Comparison of ENCODE assay signal across 31 mouse cellular contexts in genomic region chr13:46959139-46959538, GRCm38 (mm10). TPM values are rescaled to one million over a fixed set of nuclear protein-coding genes. Genes with fewer than 3 reads are reported as not detected.
DNase-seq lines count a peak whose midpoint lies in the region; ATAC-seq lines count a peak whose summit lies in the region.
"Had no signal": no experiment of that assay in that cellular context is flagged by ENCODE, and none has a peak within 500 bp of the region (broad histone marks: within the 10 kb centered on the region; RNA-seq: fewer than 3 reads in every experiment).

No protein-coding gene starts in this region.

- no peak for ATAC-seq in forebrain, embryonic 13.5 days
- ATAC-seq: CD4-positive, CD25-positive, alpha-beta regulatory T cell, adult 4 months; forebrain, embryonic 15.5 days; hindbrain, postnatal 0 days; intestine, embryonic 15.5 days; lung, postnatal 0 days; midbrain, embryonic 13.5 days had no signal

- no peaks in the 10 kb centered on the region for H3K9me3 ChIP-seq in forebrain, embryonic 13.5 days (replicated peaks)
- H3K9me3 ChIP-seq: embryonic facial prominence, embryonic 12.5 days; forebrain, embryonic 15.5 days; heart, embryonic 15.5 days; hindbrain, embryonic 12.5 days; intestine, embryonic 15.5 days; limb, embryonic 10.5 days; limb, embryonic 15.5 days; midbrain, embryonic 13.5 days had no signal

- no peak overlapping the region for H3K4me2 ChIP-seq in forebrain, embryonic 13.5 days
- H3K4me2 ChIP-seq: embryonic facial prominence, embryonic 12.5 days; forebrain, embryonic 15.5 days; heart, embryonic 15.5 days; hindbrain, embryonic 12.5 days; intestine, embryonic 15.5 days; limb, embryonic 15.5 days; liver, embryonic 13.5 days; midbrain, embryonic 13.5 days had no signal

- WGBS in forebrain, embryonic 13.5 days, result 93% methylated on average over 5 of the region's 5 CpGs

- no peak overlapping the region for H3K4me3 ChIP-seq in forebrain, embryonic 13.5 days
- H3K4me3 ChIP-seq: embryonic facial prominence, embryonic 12.5 days; forebrain, embryonic 15.5 days; heart, embryonic 15.5 days; hindbrain, embryonic 12.5 days; intestine, embryonic 15.5 days; limb, embryonic 10.5 days; limb, embryonic 15.5 days; liver, embryonic 13.5 days; midbrain, embryonic 13.5 days had no signal

- DNase-seq in 3134 (ENCODE audit: extremely low read depth, insufficient read length, low spot score), result peak; percentile 34
- DNase-seq in 3T3-L1 (ENCODE audit: low read depth, low spot score), result peak; percentile 59
- DNase-seq in NIH3T3 (ENCODE audit: low read depth), result peak; percentile 63
- DNase-seq in adrenal gland, postnatal 36 days, result peak; percentile 40 to 46
- DNase-seq in cerebellum, adult 9-10 months, result no peak
- DNase-seq in kidney, adult 18-20 months, result no peak
- no peak for DNase-seq in right cerebral cortex, postnatal 36 days (ENCODE audit: low spot score in 2 of 2)
- DNase-seq: cerebellum, adult 8-10 months; cerebellum, postnatal 36 days; gastrocnemius, postnatal 10 days; heart, postnatal 36 days; kidney, adult 9 months; kidney, postnatal 10 days; liver, embryonic 13.5 days; lung, adult 18-20 months; lung, postnatal 4 days; right cerebral cortex, postnatal 14 days; thymus, adult 2 months; thymus, postnatal 36 days had no signal

- no peaks in the 10 kb centered on the region for H3K36me3 ChIP-seq in forebrain, embryonic 13.5 days (ENCODE audit: poor library complexity, severe bottlenecking)
- H3K36me3 ChIP-seq: embryonic facial prominence, embryonic 12.5 days; forebrain, embryonic 15.5 days; heart, embryonic 15.5 days; hindbrain, embryonic 12.5 days; intestine, embryonic 15.5 days; limb, embryonic 10.5 days; limb, embryonic 15.5 days; liver, embryonic 13.5 days; midbrain, embryonic 13.5 days had no signal

- H3K27me3 ChIP-seq in forebrain, embryonic 13.5 days, result no peaks in the 10 kb centered on the region
- H3K27me3 ChIP-seq: embryonic facial prominence, embryonic 12.5 days; forebrain, embryonic 15.5 days; heart, embryonic 15.5 days; hindbrain, embryonic 12.5 days; intestine, embryonic 15.5 days; limb, embryonic 15.5 days; liver, embryonic 13.5 days; midbrain, embryonic 13.5 days had no signal

- no peak overlapping the region for H3K9ac ChIP-seq in forebrain, embryonic 13.5 days
- H3K9ac ChIP-seq: embryonic facial prominence, embryonic 12.5 days; forebrain, embryonic 15.5 days; heart, embryonic 15.5 days; hindbrain, embryonic 12.5 days; intestine, embryonic 15.5 days; limb, embryonic 15.5 days; liver, embryonic 13.5 days; midbrain, embryonic 13.5 days had no signal

- no peak overlapping the region for H3K27ac ChIP-seq in forebrain, embryonic 13.5 days
- H3K27ac ChIP-seq: embryonic facial prominence, embryonic 12.5 days; forebrain, embryonic 15.5 days; heart, embryonic 15.5 days; hindbrain, postnatal 0 days; intestine, embryonic 15.5 days; limb, embryonic 10.5 days; limb, embryonic 15.5 days; liver, embryonic 13.5 days; midbrain, embryonic 13.5 days had no signal

- no peaks in the 10 kb centered on the region for H3K4me1 ChIP-seq in forebrain, embryonic 13.5 days
- H3K4me1 ChIP-seq: forebrain, embryonic 15.5 days; heart, embryonic 15.5 days; intestine, embryonic 15.5 days; liver, embryonic 13.5 days had no signal

RNA-seq across cellular contexts. Expression of gene Kif13a, which starts 29.5 kb away (rescaled TPM):
- total RNA-seq in adrenal gland, postnatal 36 days (2021), result 10 to 100 TPM; 31.0 to 39.0 TPM
- polyA plus RNA-seq in forebrain, embryonic 13.5 days (2015; fragmentation: Nextera tagmentation; extraction: Ambion mirVana), result 7.0 and 8.1 TPM in 2 replicates

RNA-seq across cellular contexts. Expression of gene Nhlrc1, which starts 55.5 kb away (rescaled TPM):
- total RNA-seq in adrenal gland, postnatal 36 days (2021), result 1 to 10 TPM; 4.8 to 5.1 TPM
- 7.0 and 7.2 TPM in 2 replicates for polyA plus RNA-seq in forebrain, embryonic 13.5 days (2015; fragmentation: Nextera tagmentation; extraction: Ambion mirVana)

Comparison
In these comparisons a context has a peak if more than half of its experiments do, and no peak if none do; other contexts are left out.
1. DNase-seq: peak in 3134 (single experiment), 3T3-L1 (single experiment), NIH3T3 (single experiment) and adrenal gland, postnatal 36 days (2 of 2); none in cerebellum, adult 9-10 months (single experiment), kidney, adult 18-20 months (single experiment) and right cerebral cortex, postnatal 36 days (0 of 2).